Mouse (Mus musculus) spleen, adult 2 months (tissue): ENCODE results near the gene Itgae.

Experiments
- CTCF ChIP-seq: fragments of 200-500 bp; IDR thresholded peaks from 2 replicates; pipeline ENCODE4 v1.5.1; 2011; ENCODE audit warnings: mild to moderate bottlenecking, inconsistent platforms; ENCODE audit not compliant: insufficient read depth, insufficient read length, insufficient replicate concordance; ENCODE audit errors: extremely low read depth
- POLR2A ChIP-seq: fragments of 200-500 bp; IDR thresholded peaks from 2 replicates; pipeline ENCODE4 v1.6.1; 2011; ENCODE audit warnings: low read depth, low read length, inconsistent platforms

DNA sequence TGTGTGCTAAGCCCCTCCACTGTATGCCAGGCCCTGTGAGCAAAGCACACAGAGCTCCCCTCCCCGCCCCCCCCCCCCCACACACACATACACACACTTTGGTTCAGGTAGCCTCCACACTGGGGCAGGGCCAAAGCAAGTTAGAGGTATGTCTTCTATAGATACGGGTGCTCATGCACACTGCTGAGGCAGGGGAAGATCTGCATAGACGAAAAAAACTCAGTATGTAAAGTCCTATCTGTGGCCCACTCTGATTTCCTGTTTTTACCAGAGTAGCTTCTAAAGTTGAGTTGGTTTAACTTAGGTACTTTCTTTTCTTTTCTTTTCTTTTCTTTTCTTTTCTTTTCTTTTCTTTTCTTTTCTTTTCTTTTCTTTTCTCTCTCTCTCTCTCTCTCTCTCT lies 14.9 kb downstream of the Itgae start:
- no peak for TF ChIP-seq CTCF
- no peak for TF ChIP-seq POLR2A
